Mouse (Mus musculus): Measurements from ENCODE around the gene Mreg.
A peak's percentile ranks its signal among the peaks of the same experiment; 100 is the strongest.

Mreg gene

DNA sequence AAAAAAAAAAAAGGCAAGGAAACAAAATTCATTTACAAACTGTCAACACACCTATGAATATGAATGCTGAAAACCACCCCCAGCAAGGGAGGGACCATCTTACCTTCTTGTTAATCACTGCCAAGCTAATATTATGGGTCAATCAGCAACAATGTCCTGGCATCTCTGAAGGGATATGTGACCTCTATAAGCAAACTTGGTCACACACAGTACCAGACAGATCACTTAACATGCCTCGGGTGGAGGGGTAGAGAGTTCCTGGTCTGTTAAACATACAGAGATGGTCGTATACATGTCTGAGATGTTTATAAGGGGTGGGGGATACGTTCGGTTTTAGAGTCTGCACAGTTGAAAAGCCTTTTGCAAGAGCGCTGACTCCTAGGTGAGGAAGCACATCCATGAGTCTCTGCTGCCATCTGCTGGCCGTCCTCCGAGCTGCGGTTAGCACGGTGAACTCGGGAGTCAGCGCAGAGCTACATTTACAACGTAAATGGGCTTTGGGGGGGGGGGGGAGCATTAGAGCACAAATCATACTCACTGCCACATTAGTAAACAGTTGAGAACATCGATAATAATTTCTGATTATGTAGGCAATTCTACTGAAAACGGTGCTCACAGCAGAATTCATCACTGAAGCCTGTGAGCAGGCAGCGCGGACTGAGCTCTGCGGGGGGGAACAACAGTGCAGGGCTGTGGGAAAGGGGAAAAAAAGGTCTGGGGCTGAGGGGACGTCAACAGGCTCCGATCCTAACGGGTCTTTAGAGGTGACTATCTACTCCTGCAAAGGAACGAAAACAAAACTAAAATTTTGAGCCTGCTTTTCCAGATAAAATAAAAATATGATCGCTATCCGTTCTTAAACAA is 88.4 kb downstream of the Mreg start:
- peak; percentile 83 for DNase-seq (ENCODE audit: low read depth, low spot score)

DNA sequence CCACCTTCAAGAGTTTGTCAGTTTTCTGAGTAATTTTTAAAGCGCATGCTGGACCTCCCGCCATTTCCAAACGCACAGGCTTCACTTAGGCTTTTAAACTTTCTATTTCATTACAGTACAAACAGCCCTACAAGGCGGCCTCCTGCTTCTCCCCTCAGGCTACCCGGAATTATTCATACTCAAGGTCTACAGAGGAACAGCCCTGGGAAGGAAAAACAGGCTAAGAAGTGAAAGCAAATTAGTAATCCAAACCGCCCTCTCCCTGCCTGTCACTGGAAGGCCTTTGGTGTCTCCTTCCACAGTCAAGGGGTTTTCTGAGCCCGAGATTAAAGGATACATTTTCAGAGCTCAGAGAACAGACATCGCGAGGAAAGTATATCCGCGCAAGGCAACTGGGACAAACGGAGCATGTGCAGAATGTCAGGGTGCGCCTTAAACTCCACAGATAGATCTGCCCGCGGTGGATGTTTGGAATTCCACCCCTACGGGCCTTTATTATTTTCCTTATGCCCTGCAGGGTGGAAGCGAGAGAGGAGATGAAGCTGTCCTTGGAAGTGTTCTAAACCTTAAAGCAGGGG is 90.4 kb downstream of the Mreg start:
- no peak for DNase-seq (ENCODE audit: low read depth, low spot score)

DNA sequence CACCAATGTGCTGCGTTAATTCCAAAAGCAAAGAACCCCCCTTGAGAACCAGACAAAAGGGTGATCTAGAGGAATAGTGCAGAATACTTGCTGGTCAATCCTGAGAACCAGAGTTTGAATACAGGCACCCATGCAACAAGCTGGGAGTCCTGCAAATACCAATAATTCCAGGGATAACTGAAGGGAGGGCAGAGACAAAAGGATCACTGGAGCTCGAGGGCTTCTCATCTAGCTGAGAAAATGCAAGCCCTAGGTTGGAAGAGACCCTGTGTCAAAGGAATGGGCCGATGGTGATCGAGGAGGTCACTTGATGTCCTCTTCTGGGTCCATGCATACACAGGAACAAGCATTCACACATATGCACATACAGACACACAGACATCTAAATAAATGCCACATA is 92.1 kb downstream of the Mreg start:
- DNase-seq (ENCODE audit: low read depth, low spot score): no peak

DNA sequence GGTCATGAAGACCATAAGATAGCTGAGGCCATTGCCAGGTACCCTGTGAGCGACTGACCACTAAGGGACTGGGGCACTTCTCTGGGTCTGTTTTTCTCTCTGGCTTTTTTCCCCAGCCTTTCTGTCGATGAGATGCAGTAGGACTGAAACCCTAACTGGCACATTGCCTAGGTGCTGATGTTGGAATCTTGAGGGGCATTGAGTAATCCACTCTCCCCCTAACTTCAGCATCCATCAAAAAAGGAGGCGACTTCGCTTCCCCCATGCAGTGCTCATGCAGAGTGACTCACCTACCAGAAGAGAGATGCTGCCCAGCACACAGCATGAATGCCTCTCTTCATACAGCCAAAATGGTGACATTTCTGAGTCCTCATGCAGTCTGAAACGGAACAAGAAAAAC is 97.9 kb downstream of the Mreg start:
- no peak for DNase-seq (ENCODE audit: low read depth, low spot score)

Data from embryo, embryonic 11.5 days (tissue).